Mouse (Mus musculus): ENCODE results near the gene Esrp2. TPM values are rescaled to one million over a fixed set of nuclear protein-coding genes. Genes with fewer than 3 reads are reported as not detected.

Esrp2 gene
- polyA plus RNA-seq, 1 experiment from 2014 or later = 2.3 TPM

- no peaks in the 10 kb centered on the region for H3K27me3 ChIP-seq (ENCODE audit: control insufficient read depth, insufficient read depth, low read length)
- no peak overlapping the region for H3K27ac ChIP-seq (ENCODE audit: low read depth, low read length)
- no peak overlapping the region for H3K9ac ChIP-seq (ENCODE audit: low read length)
- H3K36me3 ChIP-seq (ENCODE audit: control insufficient read depth, insufficient read depth, low read length) = no peaks in the 10 kb centered on the region
- ATAC-seq (replicated peaks; ENCODE audit: low FRiP score) (no peak), DNase-seq (ENCODE audit: low spot score) (no peak)
- 88% methylated on average over 1 of the region's 1 CpGs for WGBS
- H3K4me2 ChIP-seq (ENCODE audit: low read depth, low read length, severe bottlenecking) = no peak overlapping the region
- no peaks in the 10 kb centered on the region for H3K9me3 ChIP-seq (ENCODE audit: control insufficient read depth, low read length)
- H3K4me1 ChIP-seq (replicated peaks; ENCODE audit: control insufficient read depth, insufficient read depth, low read length) = no peaks in the 10 kb centered on the region
- H3K4me3 ChIP-seq (ENCODE audit: low read depth, low read length) = no peak overlapping the region
Measured at GRCm38 (mm10) chr8:106126055-106126454, 10.7 kb downstream of the Esrp2 start.

- no peak for ATAC-seq (replicated peaks; ENCODE audit: low FRiP score)
Measured at GRCm38 (mm10) chr8:106123443-106123842, 13.3 kb downstream of the Esrp2 start.

GRCm38 (mm10) chr8:106115897-106116296, 20.9 kb downstream of the Esrp2 start:
- Histone ChIP-seq H3K27me3 (ENCODE audit: control insufficient read depth, insufficient read depth, low read length) (no peaks in the 10 kb centered on the region), H3K4me1 (replicated peaks; ENCODE audit: control insufficient read depth, insufficient read depth, low read length) (no peaks in the 10 kb centered on the region), H3K4me3 (ENCODE audit: low read depth, low read length) (no peak overlapping the region), H3K9me3 (ENCODE audit: control insufficient read depth, low read length) (no peaks in the 10 kb centered on the region), H3K36me3 (ENCODE audit: control insufficient read depth, insufficient read depth, low read length) (peaks cover 4% of the 10 kb centered on the region; the same call in 1 of the 2 replicates), H3K9ac (ENCODE audit: low read length) (no peak overlapping the region), H3K4me2 (ENCODE audit: low read depth, low read length, severe bottlenecking) (no peak overlapping the region), H3K27ac (ENCODE audit: low read depth, low read length) (no peak overlapping the region)
- peak; percentile 54 for DNase-seq (ENCODE audit: low spot score)
- no peak for ATAC-seq (replicated peaks; ENCODE audit: low FRiP score)
- 96% methylated on average over 3 of the region's 3 CpGs for WGBS

More at GRCm38 (mm10) chr8:106123443-106123842, 13.3 kb downstream of the Esrp2 start:
- no peaks in the 10 kb centered on the region for H3K27me3 ChIP-seq (ENCODE audit: control insufficient read depth, insufficient read depth, low read length)
- no peak for DNase-seq (ENCODE audit: low spot score)
- WGBS = 77% methylated on average over 3 of the region's 3 CpGs
- H3K4me3 ChIP-seq (ENCODE audit: low read depth, low read length) = no peak overlapping the region
- H3K4me2 ChIP-seq (ENCODE audit: low read depth, low read length, severe bottlenecking) = no peak overlapping the region
- no peak overlapping the region for H3K27ac ChIP-seq (ENCODE audit: low read depth, low read length)
- no peaks in the 10 kb centered on the region for H3K4me1 ChIP-seq (replicated peaks; ENCODE audit: control insufficient read depth, insufficient read depth, low read length)
- H3K9ac ChIP-seq (ENCODE audit: low read length) = no peak overlapping the region
- H3K9me3 ChIP-seq (ENCODE audit: control insufficient read depth, low read length) = no peaks in the 10 kb centered on the region
- H3K36me3 ChIP-seq (ENCODE audit: control insufficient read depth, insufficient read depth, low read length) = no peaks in the 10 kb centered on the region

DNA sequence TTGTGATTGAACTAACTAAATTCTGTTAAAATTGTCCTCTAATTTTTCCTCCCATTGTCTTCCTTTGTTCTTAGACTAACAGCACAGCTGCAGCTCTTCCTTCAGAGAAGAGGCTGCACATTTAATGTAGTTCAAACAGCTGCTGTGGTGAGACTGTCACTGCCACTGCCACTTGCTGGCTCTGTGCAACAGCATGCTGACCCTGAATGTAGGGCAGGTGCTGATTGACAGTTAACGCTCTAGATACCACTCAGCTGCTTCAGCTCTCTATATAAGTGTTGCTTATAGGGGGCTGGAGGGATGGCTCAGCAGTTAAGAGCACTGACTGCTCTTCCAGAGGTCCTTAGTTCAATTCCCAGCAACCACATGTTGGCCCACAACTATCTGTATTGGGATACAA, 24.3 kb downstream of the Esrp2 start:
- no peaks in the 10 kb centered on the region for H3K27me3 ChIP-seq (ENCODE audit: control insufficient read depth, insufficient read depth, low read length)
- no peaks in the 10 kb centered on the region for H3K9me3 ChIP-seq (ENCODE audit: control insufficient read depth, low read length)
- ATAC-seq (replicated peaks; ENCODE audit: low FRiP score) (no peak), DNase-seq (ENCODE audit: low spot score) (no peak)
- H3K9ac ChIP-seq (ENCODE audit: low read length) = no peak overlapping the region
- H3K4me3 ChIP-seq (ENCODE audit: low read depth, low read length) = no peak overlapping the region
- no peaks in the 10 kb centered on the region for H3K4me1 ChIP-seq (replicated peaks; ENCODE audit: control insufficient read depth, insufficient read depth, low read length)
- peaks cover 4% of the 10 kb centered on the region; the same call in 1 of the 2 replicates for H3K36me3 ChIP-seq (ENCODE audit: control insufficient read depth, insufficient read depth, low read length)
- no peak overlapping the region for H3K4me2 ChIP-seq (ENCODE audit: low read depth, low read length, severe bottlenecking)
- H3K27ac ChIP-seq (ENCODE audit: low read depth, low read length) = no peak overlapping the region
- WGBS = 94% methylated on average over 1 of the region's 1 CpGs

DNA sequence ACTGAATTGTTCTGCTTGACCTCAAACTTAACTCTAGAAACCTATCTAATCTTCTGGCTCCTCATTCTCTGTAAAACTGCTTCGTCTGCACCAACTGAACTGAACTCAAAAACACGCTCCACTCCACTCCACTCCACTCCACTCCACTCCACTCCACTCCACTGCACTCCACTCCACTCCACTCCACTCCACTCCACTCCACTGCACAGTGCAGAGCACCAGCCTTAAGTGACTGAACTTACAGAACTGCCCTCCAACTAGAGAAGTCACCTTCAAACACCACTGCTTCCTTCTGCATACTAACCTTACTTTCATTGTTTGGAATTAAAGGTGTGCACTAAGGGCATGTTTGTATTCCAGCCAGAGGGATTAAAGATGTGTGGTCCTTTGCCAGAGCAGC, 24.7 kb downstream of the Esrp2 start:
- Histone ChIP-seq H3K9ac (ENCODE audit: low read length) (no peak overlapping the region), H3K27me3 (ENCODE audit: control insufficient read depth, insufficient read depth, low read length) (no peaks in the 10 kb centered on the region), H3K36me3 (ENCODE audit: control insufficient read depth, insufficient read depth, low read length) (peaks cover 4% of the 10 kb centered on the region; the same call in 1 of the 2 replicates), H3K9me3 (ENCODE audit: control insufficient read depth, low read length) (no peaks in the 10 kb centered on the region), H3K4me1 (replicated peaks; ENCODE audit: control insufficient read depth, insufficient read depth, low read length) (no peaks in the 10 kb centered on the region), H3K4me3 (ENCODE audit: low read depth, low read length) (no peak overlapping the region), H3K4me2 (ENCODE audit: low read depth, low read length, severe bottlenecking) (no peak overlapping the region), H3K27ac (ENCODE audit: low read depth, low read length) (no peak overlapping the region)
- ATAC-seq (replicated peaks; ENCODE audit: low FRiP score) (no peak), DNase-seq (ENCODE audit: low spot score) (no peak)
- 89% methylated on average over 2 of the region's 2 CpGs for WGBS

GRCm38 (mm10) chr8:106108729-106109128, 28.0 kb downstream of the Esrp2 start:
- 94% methylated on average over 3 of the region's 3 CpGs for WGBS
- H3K9me3 ChIP-seq (ENCODE audit: control insufficient read depth, low read length) = no peaks in the 10 kb centered on the region
- no peak overlapping the region for H3K4me3 ChIP-seq (ENCODE audit: low read depth, low read length)
- no peak overlapping the region for H3K4me2 ChIP-seq (ENCODE audit: low read depth, low read length, severe bottlenecking)
- H3K27ac ChIP-seq (ENCODE audit: low read depth, low read length) = no peak overlapping the region
- H3K4me1 ChIP-seq (replicated peaks; ENCODE audit: control insufficient read depth, insufficient read depth, low read length) = no peaks in the 10 kb centered on the region
- DNase-seq (ENCODE audit: low spot score) (no peak), ATAC-seq (replicated peaks; ENCODE audit: low FRiP score) (no peak)
- H3K27me3 ChIP-seq (ENCODE audit: control insufficient read depth, insufficient read depth, low read length) = no peaks in the 10 kb centered on the region
- H3K9ac ChIP-seq (ENCODE audit: low read length) = no peak overlapping the region
- H3K36me3 ChIP-seq (ENCODE audit: control insufficient read depth, insufficient read depth, low read length) = no peaks in the 10 kb centered on the region; the same call in 1 of the 2 replicates

DNA sequence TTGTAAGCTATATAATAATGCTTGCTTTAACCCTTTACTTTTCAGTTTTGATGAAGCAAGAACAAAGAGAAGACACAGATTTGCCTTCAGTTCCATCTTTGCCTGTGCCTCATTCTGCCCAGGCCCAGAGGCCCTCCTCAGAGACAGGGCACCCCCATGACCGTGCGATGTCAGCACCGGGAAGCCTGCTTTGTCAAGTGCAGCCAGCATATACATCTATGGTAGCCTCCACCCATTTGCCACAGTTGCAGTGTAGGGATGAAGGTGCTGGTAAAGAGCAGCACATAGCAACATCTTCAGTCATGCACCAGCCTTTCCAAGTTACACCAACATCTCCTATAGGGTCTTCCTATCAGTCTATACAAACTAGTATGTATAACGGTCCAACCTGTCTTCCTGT, 28.7 kb downstream of the Esrp2 start:
- DNase-seq (ENCODE audit: low spot score) = no peak
- H3K27me3 ChIP-seq (ENCODE audit: control insufficient read depth, insufficient read depth, low read length) = no peaks in the 10 kb centered on the region
- H3K9me3 ChIP-seq (ENCODE audit: control insufficient read depth, low read length) = no peaks in the 10 kb centered on the region
- H3K4me1 ChIP-seq (replicated peaks; ENCODE audit: control insufficient read depth, insufficient read depth, low read length) = no peaks in the 10 kb centered on the region
- no peaks in the 10 kb centered on the region; the same call in 1 of the 2 replicates for H3K36me3 ChIP-seq (ENCODE audit: control insufficient read depth, insufficient read depth, low read length)
- H3K9ac ChIP-seq (ENCODE audit: low read length) = no peak overlapping the region
- no peak overlapping the region for H3K4me3 ChIP-seq (ENCODE audit: low read depth, low read length)
- ATAC-seq (replicated peaks; ENCODE audit: low FRiP score) = no peak
- no peak overlapping the region for H3K4me2 ChIP-seq (ENCODE audit: low read depth, low read length, severe bottlenecking)
- H3K27ac ChIP-seq (ENCODE audit: low read depth, low read length) = no peak overlapping the region
- 97% methylated on average over 4 of the region's 4 CpGs for WGBS

GRCm38 (mm10) chr8:106106193-106106592, 30.6 kb downstream of the Esrp2 start:
- DNase-seq (ENCODE audit: low spot score) (no peak), ATAC-seq (replicated peaks; ENCODE audit: low FRiP score) (no peak)
- Histone ChIP-seq H3K4me2 (ENCODE audit: low read depth, low read length, severe bottlenecking) (no peak overlapping the region), H3K36me3 (ENCODE audit: control insufficient read depth, insufficient read depth, low read length) (no peaks in the 10 kb centered on the region; the same call in 1 of the 2 replicates), H3K4me3 (ENCODE audit: low read depth, low read length) (no peak overlapping the region), H3K27me3 (ENCODE audit: control insufficient read depth, insufficient read depth, low read length) (no peaks in the 10 kb centered on the region), H3K4me1 (replicated peaks; ENCODE audit: control insufficient read depth, insufficient read depth, low read length) (no peaks in the 10 kb centered on the region), H3K9me3 (ENCODE audit: control insufficient read depth, low read length) (no peaks in the 10 kb centered on the region), H3K27ac (ENCODE audit: low read depth, low read length) (no peak overlapping the region), H3K9ac (ENCODE audit: low read length) (no peak overlapping the region)
- WGBS = 89% methylated on average over 1 of the region's 1 CpGs

- WGBS = 89% methylated on average over 2 of the region's 2 CpGs
- H3K36me3 ChIP-seq (ENCODE audit: control insufficient read depth, insufficient read depth, low read length) = peaks cover 3% of the 10 kb centered on the region; the same call in 1 of the 2 replicates
- H3K4me3 ChIP-seq (ENCODE audit: low read depth, low read length) = no peak overlapping the region
- H3K27me3 ChIP-seq (ENCODE audit: control insufficient read depth, insufficient read depth, low read length) = no peaks in the 10 kb centered on the region
- no peak overlapping the region for H3K9ac ChIP-seq (ENCODE audit: low read length)
- ATAC-seq (replicated peaks; ENCODE audit: low FRiP score) (no peak), DNase-seq (ENCODE audit: low spot score) (no peak)
- H3K9me3 ChIP-seq (ENCODE audit: control insufficient read depth, low read length) = no peaks in the 10 kb centered on the region
- no peak overlapping the region for H3K4me2 ChIP-seq (ENCODE audit: low read depth, low read length, severe bottlenecking)
- no peaks in the 10 kb centered on the region for H3K4me1 ChIP-seq (replicated peaks; ENCODE audit: control insufficient read depth, insufficient read depth, low read length)
- no peak overlapping the region for H3K27ac ChIP-seq (ENCODE audit: low read depth, low read length)
Measured at GRCm38 (mm10) chr8:106103888-106104287, 32.9 kb downstream of the Esrp2 start.

Measured in forebrain, embryonic 11.5 days (tissue).